In the genomic region with DNA sequence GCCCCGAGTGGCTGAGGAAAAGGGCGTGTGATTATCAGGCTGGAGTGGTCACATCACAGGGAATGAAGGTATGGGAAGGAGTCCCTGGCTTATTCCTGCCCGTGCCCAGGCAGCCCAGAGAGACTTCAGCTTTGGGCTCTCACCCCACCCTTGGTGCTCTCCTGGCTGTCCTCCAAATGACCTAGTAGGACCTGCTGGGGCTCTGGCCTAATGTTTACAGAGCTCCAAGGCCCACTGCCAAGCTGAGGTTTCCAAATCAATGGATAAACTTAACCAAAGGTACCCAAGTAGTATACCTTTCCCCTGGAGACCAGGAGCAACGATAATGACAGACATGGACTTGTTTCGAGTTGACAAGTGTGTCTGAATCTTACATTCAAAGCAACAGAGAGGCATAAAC, we compare ENCODE assay signal across 11 mouse cellular contexts.
DNase-seq lines count a peak whose midpoint lies in the region; ATAC-seq and TF ChIP-seq lines count a peak whose summit lies in the region.
"Had no signal": no experiment of that assay in that cellular context is flagged by ENCODE, and none has a peak within 500 bp of the region (broad histone marks: within the 10 kb centered on the region; RNA-seq: fewer than 3 reads in every experiment).

No protein-coding gene starts in this region.

- H3K4me2 ChIP-seq in lung, embryonic 16.5 days (ENCODE audit: low read depth, low read length), result no peak overlapping the region
- H3K4me2 ChIP-seq: intestine, embryonic 15.5 days had no signal

- WGBS in heart, embryonic 10.5 days, result 90% methylated on average over 5 of the region's 5 CpGs
- 78% methylated on average over 5 of the region's 5 CpGs for WGBS in lung, embryonic 16.5 days

- H3K9ac ChIP-seq in lung, embryonic 16.5 days (ENCODE audit: low read length), result no peak overlapping the region
- H3K9ac ChIP-seq: intestine, embryonic 15.5 days had no signal

- peaks cover 14% of the 10 kb centered on the region; the same call in 1 of the 2 replicates for H3K36me3 ChIP-seq in heart, embryonic 10.5 days
- no peaks in the 10 kb centered on the region for H3K36me3 ChIP-seq in lung, embryonic 16.5 days (ENCODE audit: control insufficient read depth, insufficient read depth, low read length)
- H3K36me3 ChIP-seq: intestine, embryonic 15.5 days had no signal

- no peak overlapping the region for H3K27ac ChIP-seq in heart, embryonic 10.5 days
- H3K27ac ChIP-seq in lung, embryonic 16.5 days (ENCODE audit: low read length), result no peak overlapping the region
- no peak overlapping the region for H3K27ac ChIP-seq in layer of hippocampus, adult 2 months
- H3K27ac ChIP-seq: intestine, embryonic 15.5 days; macrophage had no signal

- DNase-seq in heart, postnatal 4 days, result peak; percentile 16
- DNase-seq in heart, embryonic 10.5 days (ENCODE audit: low spot score), result no peak
- DNase-seq in adipocyte (ENCODE audit: low spot score), result peak; percentile 32
- peak; percentile 33 for DNase-seq in gonadal fat pad, adult 2 months (ENCODE audit: low read depth)
- DNase-seq in layer of hippocampus, adult 2 months (ENCODE audit: low spot score in 2 of 2), result no peak
- DNase-seq in right cerebral cortex, postnatal 25 days, result no peak
- DNase-seq: thymus, adult 18-20 months had no signal

- H3K4me1 ChIP-seq in heart, embryonic 10.5 days, result no peaks in the 10 kb centered on the region
- H3K4me1 ChIP-seq in lung, embryonic 16.5 days (replicated peaks; ENCODE audit: control insufficient read depth, insufficient read depth, low read length), result no peaks in the 10 kb centered on the region
- H3K4me1 ChIP-seq: intestine, embryonic 15.5 days had no signal

- H3K27me3 ChIP-seq in heart, embryonic 10.5 days (ENCODE audit: insufficient read depth, poor library complexity, severe bottlenecking), result no peaks in the 10 kb centered on the region
- H3K27me3 ChIP-seq in lung, embryonic 16.5 days (ENCODE audit: control insufficient read depth, insufficient read depth, low read depth, low read length), result no peaks in the 10 kb centered on the region
- H3K27me3 ChIP-seq: CH12.LX; intestine, embryonic 15.5 days had no signal

- ATAC-seq in lung, embryonic 16.5 days (ENCODE audit: low read depth), result 0 out of 2 replicates have a peak, but pooled peaks have one; percentile 56
- ATAC-seq: intestine, embryonic 15.5 days had no signal

- no peak for TF ChIP-seq CTCF in layer of hippocampus, adult 2 months (conservative IDR thresholded peaks at IDR 0.05)

- no peak overlapping the region for H3K4me3 ChIP-seq in heart, embryonic 10.5 days
- H3K4me3 ChIP-seq in lung, embryonic 16.5 days (ENCODE audit: low read length), result no peak overlapping the region
- H3K4me3 ChIP-seq in layer of hippocampus, adult 2 months, result no peak overlapping the region
- H3K4me3 ChIP-seq: intestine, embryonic 15.5 days had no signal

- H3K9me3 ChIP-seq in heart, embryonic 10.5 days, result no peaks in the 10 kb centered on the region
- H3K9me3 ChIP-seq in lung, embryonic 16.5 days (ENCODE audit: control insufficient read depth, low read length), result no peaks in the 10 kb centered on the region
- H3K9me3 ChIP-seq: intestine, embryonic 15.5 days had no signal

Comparison
In these comparisons a context has a peak if more than half of its experiments do, and no peak if none do; other contexts are left out.
1. DNase-seq: peak in heart, postnatal 4 days (single experiment), adipocyte (single experiment) and gonadal fat pad, adult 2 months (single experiment); none in heart, embryonic 10.5 days (single experiment), layer of hippocampus, adult 2 months (0 of 2) and right cerebral cortex, postnatal 25 days (single experiment).